Mouse (Mus musculus) left cerebral cortex, adult 18-20 months (tissue): ENCODE data around the gene Fbxw26. TPM values are rescaled to one million over a fixed set of nuclear protein-coding genes. Genes with fewer than 3 reads are reported as not detected.
"Not testable (repeated sequence)": the region's sequence is repeated elsewhere in the genome, so short reads cannot be mapped to it uniquely, and the experiment has no call there.

Experiments
- DNase-seq, 2 experiments: peaks; one replicate each; pipeline ENCODE4 v3.0.0; 2021 to 2022; ENCODE audit warnings: low spot score in 2 of 2, mixed read lengths in 1 of 2
- long read RNA-seq, 2 experiments: library from polyadenylated mRNA; stranded (forward); transcript quantifications; one replicate each; pipeline ENCODE4 v2.0.0; 2021
- total RNA-seq, 2 experiments: library from RNA; stranded (reverse); gene quantifications; 2 replicates each; pipeline ENCODE4 v1.2.3; 2021

Gene Fbxw26
- total RNA-seq: not detected
- long read RNA-seq, experiment 1: 0 reads
- long read RNA-seq, experiment 2: 0 reads

DNA sequence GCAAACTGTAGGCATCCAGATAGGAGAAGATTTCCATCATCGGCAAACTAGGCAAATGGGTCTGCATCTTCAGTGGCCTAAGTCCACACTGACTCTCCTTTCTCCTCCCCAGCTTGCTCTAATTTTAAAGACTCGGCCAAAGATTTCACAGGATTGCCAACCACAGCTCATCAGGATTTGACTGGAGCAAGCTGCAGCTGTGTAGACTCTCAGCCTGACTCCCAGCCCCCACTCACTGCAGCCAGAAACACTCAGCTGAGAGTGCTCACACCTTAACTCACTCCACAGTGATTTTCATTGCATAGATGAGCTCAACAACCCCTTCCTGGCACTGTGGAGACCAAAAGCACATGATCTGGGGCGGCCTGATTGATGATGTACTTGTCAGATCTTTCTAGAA is at the start of gene Fbxw26:
Gene Fbxw26, minus strand, starts transcription at position 101 of the 400 bp plus-strand sequence.
- DNase-seq: not testable (repeated sequence)

DNA sequence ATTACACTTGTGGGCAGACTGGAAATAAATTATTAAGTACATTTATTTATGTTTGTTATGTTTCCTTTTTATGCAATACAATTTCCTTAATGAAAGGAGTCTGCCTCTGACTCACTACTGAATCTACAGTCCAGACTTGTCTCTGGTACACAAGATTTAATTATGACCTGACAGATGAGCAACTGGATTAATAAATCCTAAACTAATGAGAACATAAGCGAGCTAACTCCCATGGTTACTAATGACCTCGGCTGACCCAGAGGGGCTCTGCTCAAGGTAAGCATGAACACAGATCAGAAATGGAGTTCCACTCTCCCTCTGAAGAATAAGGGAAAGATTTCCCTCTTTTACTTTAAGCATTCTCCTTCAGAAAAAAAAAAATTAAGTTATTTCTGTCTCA is 49.3 kb upstream of the Fbxw26 start:
- DNase-seq: no peak

DNA sequence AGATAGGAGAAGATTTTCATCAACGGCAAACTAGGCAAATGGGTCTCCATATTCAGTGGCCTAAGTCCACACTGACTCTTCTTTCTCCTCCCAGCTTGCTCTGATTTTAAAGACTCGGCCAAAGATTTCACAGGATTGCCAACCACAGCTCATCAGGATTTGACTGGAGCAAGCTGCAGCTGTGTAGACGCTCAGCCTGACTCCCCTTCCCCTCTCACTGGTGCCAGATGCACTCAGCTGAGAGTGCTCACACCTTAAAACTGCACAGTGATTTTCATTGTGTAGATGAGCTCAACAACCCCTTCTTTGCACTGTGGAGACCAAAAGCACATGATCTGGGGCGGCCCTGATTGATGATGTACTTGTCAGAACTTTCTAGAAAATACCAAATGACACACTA is 44.7 kb upstream of the Fbxw26 start, which contains the start of gene Fbxw27:
Gene Fbxw27, minus strand, starts transcription at position 101 of the 400 bp plus-strand sequence.
- DNase-seq: not testable (repeated sequence)

DNA sequence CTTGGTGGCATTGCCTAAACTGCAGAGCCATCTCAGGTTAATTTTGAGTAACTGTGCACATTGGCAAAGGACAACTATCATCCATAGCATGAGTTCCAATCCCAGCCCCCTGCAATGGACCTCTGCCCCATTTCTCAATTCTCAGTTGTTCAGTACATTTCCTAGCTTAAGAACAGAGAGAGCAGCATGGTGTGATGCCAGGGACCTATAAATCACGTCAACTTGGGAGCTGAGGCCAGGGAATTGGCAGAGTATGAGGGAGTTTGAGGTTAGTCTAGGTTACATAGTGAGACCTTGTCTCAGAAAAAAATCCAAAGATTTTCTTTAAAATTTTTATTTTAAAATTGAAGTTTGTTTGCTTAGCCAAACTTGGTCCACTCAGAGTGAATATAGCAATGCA is 21.0 kb upstream of the Fbxw26 start:
- not testable (repeated sequence) for DNase-seq

DNA sequence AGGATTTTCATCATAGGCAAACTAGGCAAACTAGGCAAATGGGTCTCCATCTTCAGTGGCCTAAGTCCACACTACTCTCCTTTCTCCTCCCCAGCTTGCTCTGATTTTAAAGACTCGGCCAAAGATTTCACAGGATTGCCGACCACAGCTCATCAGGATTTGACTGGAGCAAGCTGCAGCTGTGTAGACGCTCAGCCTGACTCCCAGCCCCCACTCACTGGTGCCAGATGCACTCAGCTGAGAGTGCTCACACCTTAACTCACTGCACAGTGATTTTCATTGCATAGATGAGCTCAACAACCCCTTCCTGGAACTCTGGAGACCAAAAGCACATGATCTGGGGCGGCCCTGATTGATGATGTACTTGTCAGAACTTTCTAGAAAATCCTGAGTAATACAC is 43.3 kb downstream of the Fbxw26 start, which contains the start of gene Fbxw18:
Gene Fbxw18, minus strand, starts transcription at position 101 of the 400 bp plus-strand sequence.
- DNase-seq: not testable (repeated sequence)

DNA sequence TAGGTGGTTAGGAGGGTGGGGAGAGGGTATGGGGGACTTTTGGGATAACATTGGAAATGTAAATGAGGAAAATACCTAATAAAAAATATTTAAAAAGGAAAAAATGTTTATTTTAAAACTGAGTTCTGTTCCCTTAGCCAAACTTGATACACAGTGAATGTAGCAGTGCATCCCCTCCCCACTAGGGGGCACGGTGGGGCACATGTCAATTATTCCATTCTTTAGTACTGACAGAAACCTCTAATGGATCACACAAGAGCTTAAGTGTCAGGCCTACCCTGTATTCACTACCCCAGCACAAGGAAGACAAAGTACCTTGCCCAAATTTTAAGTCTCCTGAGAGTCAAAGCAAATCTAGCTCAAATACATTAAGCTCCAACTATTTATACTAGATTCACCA is 60.6 kb downstream of the Fbxw26 start:
- DNase-seq: peak; percentile 4 to 23

Other genes with a start within 250 kb of the Fbxw26 start
- gene Fbxw15, start 177.8 kb downstream of the Fbxw26 start, total RNA-seq: not detected
- not detected for gene Fbxw24, start 120.0 kb downstream of the Fbxw26 start, total RNA-seq
- not detected for gene Fbxw25, start 81.4 kb downstream of the Fbxw26 start, total RNA-seq
- not detected for gene Fbxw18, start 43.4 kb downstream of the Fbxw26 start, total RNA-seq
- not detected for gene Fbxw27, start 44.6 kb upstream of the Fbxw26 start, total RNA-seq
- gene Spink8, start 66.2 kb upstream of the Fbxw26 start, total RNA-seq: 1 to 10 TPM; 2.3 to 4.3 TPM
- 10 to 100 TPM in 1 of 2 experiments, 1 to 10 TPM in 1; 7.3 to 10.1 TPM for gene Nme6, start 86.7 kb upstream of the Fbxw26 start, total RNA-seq
- under 1 TPM in 1 of 2 experiments, not detected in 1; 0.51 TPM for gene Camp, start 103.5 kb upstream of the Fbxw26 start, total RNA-seq
- 1 to 10 TPM; 5.4 to 6.6 TPM for gene Cdc25a, start 129.5 kb upstream of the Fbxw26 start, total RNA-seq
- gene Map4, start 185.4 kb upstream of the Fbxw26 start, total RNA-seq: 100 to 1,000 TPM; 375 to 386 TPM